Comparison of ENCODE assay signal across 20 mouse cellular contexts in the genomic region with DNA sequence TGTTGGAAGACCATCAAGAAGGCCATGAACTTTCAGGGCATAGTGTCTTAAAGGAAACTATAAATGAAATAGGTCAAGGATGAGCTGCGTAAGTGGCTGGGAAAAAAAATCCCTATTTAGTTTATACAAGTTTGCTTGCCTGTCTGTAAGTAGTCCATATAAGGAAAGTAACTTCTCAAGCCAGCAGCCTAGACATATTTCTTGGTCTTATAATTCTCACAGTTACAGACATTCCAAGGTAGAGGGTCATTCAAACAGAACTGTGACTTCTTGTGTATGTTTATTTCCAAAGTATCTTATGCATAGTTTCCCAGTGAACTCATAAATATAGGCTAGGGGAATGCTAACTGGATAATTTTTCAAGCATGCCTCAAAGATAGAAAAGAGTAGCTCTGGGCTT.
DNase-seq lines count a peak whose midpoint lies in the region; ATAC-seq and TF ChIP-seq lines count a peak whose summit lies in the region.
"Had no signal": no experiment of that assay in that cellular context is flagged by ENCODE, and none has a peak within 500 bp of the region (broad histone marks: within the 10 kb centered on the region; RNA-seq: fewer than 3 reads in every experiment).

No protein-coding gene starts in this region.

- no peaks in the 10 kb centered on the region for H3K27me3 ChIP-seq in kidney, postnatal 0 days (ENCODE audit: insufficient read depth, low read length)
- no peaks in the 10 kb centered on the region for H3K27me3 ChIP-seq in lung, postnatal 0 days (replicated peaks; ENCODE audit: insufficient read depth, low read length)
- no peaks in the 10 kb centered on the region for H3K27me3 ChIP-seq in stomach, embryonic 15.5 days (replicated peaks)
- no peaks in the 10 kb centered on the region for H3K27me3 ChIP-seq in forebrain, embryonic 15.5 days
- H3K27me3 ChIP-seq: hindbrain, embryonic 15.5 days had no signal

- H3K4me1 ChIP-seq in kidney, postnatal 0 days (replicated peaks; ENCODE audit: insufficient read depth, low read length): no peaks in the 10 kb centered on the region
- no peaks in the 10 kb centered on the region for H3K4me1 ChIP-seq in lung, postnatal 0 days (ENCODE audit: insufficient read depth, low read depth, low read length)
- no peaks in the 10 kb centered on the region for H3K4me1 ChIP-seq in stomach, embryonic 15.5 days
- no peaks in the 10 kb centered on the region for H3K4me1 ChIP-seq in forebrain, embryonic 15.5 days
- H3K4me1 ChIP-seq: embryonic facial prominence, embryonic 10.5 days; forebrain, embryonic 10.5 days; hindbrain, embryonic 15.5 days had no signal

- TF ChIP-seq CTCF in kidney, postnatal 0 days (IDR thresholded peaks at IDR 0.05; ENCODE audit: low read depth): no peak
- TF ChIP-seq CTCF in lung, postnatal 0 days (IDR thresholded peaks at IDR 0.05): no peak

- WGBS in kidney, postnatal 0 days: 74% methylated on average over 1 of the region's 1 CpGs
- WGBS in lung, postnatal 0 days: 65% methylated on average over 1 of the region's 1 CpGs
- 43% methylated on average over 1 of the region's 1 CpGs for WGBS in stomach, embryonic 15.5 days
- WGBS in forebrain, embryonic 15.5 days: 92% methylated on average over 1 of the region's 1 CpGs

- no peaks in the 10 kb centered on the region for H3K9me3 ChIP-seq in kidney, postnatal 0 days (replicated peaks; ENCODE audit: low read length)
- H3K9me3 ChIP-seq in lung, postnatal 0 days (ENCODE audit: low read length): no peaks in the 10 kb centered on the region
- no peaks in the 10 kb centered on the region for H3K9me3 ChIP-seq in stomach, embryonic 15.5 days
- H3K9me3 ChIP-seq in forebrain, embryonic 15.5 days: no peaks in the 10 kb centered on the region
- H3K9me3 ChIP-seq: embryonic facial prominence, embryonic 10.5 days; forebrain, embryonic 10.5 days; heart, embryonic 13.5 days; hindbrain, embryonic 15.5 days had no signal

- peak; percentile 58 for DNase-seq in kidney, postnatal 0 days (ENCODE audit: low spot score)
- DNase-seq in kidney, postnatal 36 days: no peak
- DNase-seq in lung, postnatal 0 days (ENCODE audit: low spot score): peak; percentile 36
- no peak for DNase-seq in lung, postnatal 25 days (ENCODE audit: low spot score)
- DNase-seq in NIH3T3 (ENCODE audit: low read depth): peak; percentile 24
- DNase-seq: adrenal gland, postnatal 10 days; cerebellum, adult 11 months; cerebellum, adult 8-10 months; cerebellum, postnatal 14 days; gastrocnemius, postnatal 36 days; heart, adult 11 months; heart, postnatal 36 days had no signal

- no peaks in the 10 kb centered on the region for H3K36me3 ChIP-seq in kidney, postnatal 0 days (ENCODE audit: insufficient read depth, low read length)
- H3K36me3 ChIP-seq in lung, postnatal 0 days (ENCODE audit: insufficient read depth, low read length): no peaks in the 10 kb centered on the region
- H3K36me3 ChIP-seq in stomach, embryonic 15.5 days: no peaks in the 10 kb centered on the region
- H3K36me3 ChIP-seq in forebrain, embryonic 15.5 days: no peaks in the 10 kb centered on the region
- H3K36me3 ChIP-seq: embryonic facial prominence, embryonic 10.5 days; forebrain, embryonic 10.5 days; heart, embryonic 13.5 days; hindbrain, embryonic 15.5 days had no signal

- no peak overlapping the region for H3K9ac ChIP-seq in kidney, postnatal 0 days (ENCODE audit: low read depth, low read length)
- no peak overlapping the region for H3K9ac ChIP-seq in lung, postnatal 0 days (replicated peaks; ENCODE audit: low read depth)
- no peak overlapping the region for H3K9ac ChIP-seq in stomach, embryonic 15.5 days
- H3K9ac ChIP-seq in forebrain, embryonic 15.5 days (replicated peaks): no peak overlapping the region
- H3K9ac ChIP-seq: heart, embryonic 13.5 days; hindbrain, embryonic 15.5 days had no signal

- no peak overlapping the region for H3K4me3 ChIP-seq in kidney, postnatal 0 days (replicated peaks; ENCODE audit: low read depth, low read length)
- no peak overlapping the region for H3K4me3 ChIP-seq in lung, postnatal 0 days (ENCODE audit: low read depth, low read length)
- no peak overlapping the region for H3K4me3 ChIP-seq in stomach, embryonic 15.5 days (replicated peaks)
- no peak overlapping the region for H3K4me3 ChIP-seq in forebrain, embryonic 15.5 days
- H3K4me3 ChIP-seq: embryonic facial prominence, embryonic 10.5 days; erythroblast, embryonic 14.5 days; forebrain, embryonic 10.5 days; heart, embryonic 13.5 days; hindbrain, embryonic 15.5 days had no signal

- TF ChIP-seq EP300 in lung, postnatal 0 days (IDR thresholded peaks at IDR 0.05): peak; percentile 50

- no peak overlapping the region for H3K27ac ChIP-seq in kidney, postnatal 0 days
- no peak overlapping the region for H3K27ac ChIP-seq in lung, postnatal 0 days (ENCODE audit: low read length)
- H3K27ac ChIP-seq in stomach, embryonic 15.5 days: peak overlapping the region; percentile 51; the same call in 1 of the 2 replicates
- no peak overlapping the region for H3K27ac ChIP-seq in forebrain, embryonic 15.5 days (replicated peaks)
- H3K27ac ChIP-seq: embryonic facial prominence, embryonic 10.5 days; forebrain, embryonic 10.5 days; heart, embryonic 13.5 days; hindbrain, embryonic 15.5 days had no signal

- ATAC-seq in kidney, postnatal 0 days (replicated peaks; ENCODE audit: low FRiP score, low read depth): no peak
- peak; percentile 65 for ATAC-seq in lung, postnatal 0 days
- ATAC-seq in stomach, embryonic 15.5 days (ENCODE audit: insufficient read depth, low FRiP score, low read depth): no peak
- no peak for ATAC-seq in forebrain, embryonic 15.5 days (replicated peaks)
- ATAC-seq: forebrain, embryonic 14.5 days had no signal

- no peak overlapping the region for H3K4me2 ChIP-seq in kidney, postnatal 0 days (ENCODE audit: low read length)
- H3K4me2 ChIP-seq in lung, postnatal 0 days (replicated peaks; ENCODE audit: low read depth, low read length): no peak overlapping the region
- no peak overlapping the region for H3K4me2 ChIP-seq in stomach, embryonic 15.5 days
- no peak overlapping the region for H3K4me2 ChIP-seq in forebrain, embryonic 15.5 days (replicated peaks)
- H3K4me2 ChIP-seq: heart, embryonic 13.5 days; hindbrain, embryonic 15.5 days had no signal

Comparison
In these comparisons a context has a peak if more than half of its experiments do, and no peak if none do; other contexts are left out.
1. DNase-seq: peak in kidney, postnatal 0 days (single experiment), lung, postnatal 0 days (single experiment) and NIH3T3 (single experiment); none in kidney, postnatal 36 days (0 of 2) and lung, postnatal 25 days (single experiment).